23 mouse cellular contexts compared by ENCODE assay signal in the genomic region with DNA sequence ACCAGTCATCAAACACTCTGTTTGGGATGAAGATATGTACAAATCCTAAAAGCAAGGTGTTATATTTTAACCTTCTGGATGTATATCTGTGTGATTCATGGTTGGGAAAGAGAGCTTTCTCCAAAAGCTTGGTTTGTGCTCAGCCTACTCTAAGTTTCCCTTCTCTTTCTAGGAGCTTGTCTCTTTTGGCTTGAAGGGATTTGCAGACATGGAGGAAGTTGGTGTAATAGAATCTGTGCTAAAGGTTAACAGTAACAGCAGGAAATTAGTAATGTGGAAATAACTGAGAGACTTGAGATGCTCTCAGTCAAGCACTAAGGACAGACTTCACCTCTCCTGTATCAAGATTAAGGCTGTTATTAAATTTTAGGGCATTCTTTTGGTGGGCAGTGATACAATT. TPM values are rescaled to one million over a fixed set of nuclear protein-coding genes. Genes with fewer than 3 reads are reported as not detected.
A peak's percentile ranks its signal among the peaks of the same experiment; 100 is the strongest.
DNase-seq lines count a peak whose midpoint lies in the region; ATAC-seq and TF ChIP-seq lines count a peak whose summit lies in the region.
"Had no signal": no experiment of that assay in that cellular context is flagged by ENCODE, and none has a peak within 500 bp of the region (broad histone marks: within the 10 kb centered on the region; RNA-seq: fewer than 3 reads in every experiment).

No protein-coding gene starts in this region.

- H3K9ac ChIP-seq in lung, postnatal 0 days (replicated peaks; ENCODE audit: low read depth): no peak overlapping the region
- H3K9ac ChIP-seq in forebrain, embryonic 13.5 days: no peak overlapping the region
- H3K9ac ChIP-seq: forebrain, postnatal 0 days; heart, embryonic 13.5 days; hindbrain, embryonic 15.5 days had no signal

- H3K27me3 ChIP-seq in lung, postnatal 0 days (replicated peaks; ENCODE audit: insufficient read depth, low read length): no peaks in the 10 kb centered on the region
- no peaks in the 10 kb centered on the region for H3K27me3 ChIP-seq in forebrain, embryonic 13.5 days
- H3K27me3 ChIP-seq: heart, embryonic 13.5 days; hindbrain, embryonic 15.5 days had no signal

- no peaks in the 10 kb centered on the region for H3K4me1 ChIP-seq in lung, postnatal 0 days (ENCODE audit: insufficient read depth, low read depth, low read length)
- H3K4me1 ChIP-seq in forebrain, embryonic 13.5 days: peaks cover 7% of the 10 kb centered on the region

- no peaks in the 10 kb centered on the region for H3K36me3 ChIP-seq in lung, postnatal 0 days (ENCODE audit: insufficient read depth, low read length)
- no peaks in the 10 kb centered on the region for H3K36me3 ChIP-seq in forebrain, embryonic 13.5 days (ENCODE audit: poor library complexity, severe bottlenecking)
- H3K36me3 ChIP-seq: forebrain, embryonic 10.5 days; heart, embryonic 10.5 days; heart, embryonic 13.5 days; hindbrain, embryonic 15.5 days had no signal

- no peak overlapping the region for H3K4me3 ChIP-seq in lung, postnatal 0 days (ENCODE audit: low read depth, low read length)
- no peak overlapping the region for H3K4me3 ChIP-seq in forebrain, embryonic 13.5 days
- H3K4me3 ChIP-seq: forebrain, embryonic 10.5 days; gastrocnemius, adult 2 months; heart, adult 2 months; heart, embryonic 10.5 days; heart, embryonic 13.5 days; hindbrain, embryonic 15.5 days had no signal

- ATAC-seq in lung, postnatal 0 days: no peak
- peak; percentile 75 for ATAC-seq in granulocyte monocyte progenitor cell, adult 5-6 weeks (replicated peaks; ENCODE audit: poor library complexity, severe bottlenecking)
- peak; percentile 61; the same call in 1 of the 2 replicates for ATAC-seq in monocyte, adult 5-6 weeks (replicated peaks; ENCODE audit: insufficient number of reproducible peaks, low FRiP score, low TSS enrichment, poor library complexity, severe bottlenecking)
- no peak for ATAC-seq in forebrain, embryonic 13.5 days
- ATAC-seq: activated CD4-positive, CD25-positive, alpha-beta regulatory T cell, adult 4 months; forebrain, embryonic 14.5 days; forebrain, postnatal 0 days had no signal

- TF ChIP-seq EP300 in lung, postnatal 0 days (IDR thresholded peaks at IDR 0.05): no peak

- no peaks in the 10 kb centered on the region for H3K9me3 ChIP-seq in lung, postnatal 0 days (ENCODE audit: low read length)
- no peaks in the 10 kb centered on the region for H3K9me3 ChIP-seq in forebrain, embryonic 13.5 days (replicated peaks)
- H3K9me3 ChIP-seq: forebrain, embryonic 10.5 days; heart, embryonic 10.5 days; heart, embryonic 13.5 days; hindbrain, embryonic 15.5 days had no signal

- no peak overlapping the region for H3K27ac ChIP-seq in lung, postnatal 0 days (ENCODE audit: low read length)
- H3K27ac ChIP-seq in forebrain, embryonic 13.5 days: no peak overlapping the region
- H3K27ac ChIP-seq: forebrain, embryonic 10.5 days; gastrocnemius, adult 2 months; heart, adult 2 months; heart, embryonic 10.5 days; heart, embryonic 13.5 days; hindbrain, embryonic 15.5 days had no signal

- no peak overlapping the region for H3K4me2 ChIP-seq in lung, postnatal 0 days (replicated peaks; ENCODE audit: low read depth, low read length)
- no peak overlapping the region for H3K4me2 ChIP-seq in forebrain, embryonic 13.5 days
- H3K4me2 ChIP-seq: heart, embryonic 13.5 days; hindbrain, embryonic 15.5 days had no signal

- TF ChIP-seq CTCF in lung, postnatal 0 days (IDR thresholded peaks at IDR 0.05): no peak

- peak; percentile 34 for DNase-seq in lung, postnatal 0 days (ENCODE audit: low spot score)
- no peak for DNase-seq in lung, adult 18-20 months
- DNase-seq in gastrocnemius, adult 8-10 months (ENCODE audit: low spot score in 2 of 2): no peak
- DNase-seq: adrenal gland, postnatal 10 days; adrenal gland, postnatal 36 days; cerebellum, adult 18-20 months; cerebellum, adult 9-10 months; cerebellum, postnatal 14 days; forebrain, postnatal 0 days; gastrocnemius, adult 2 months; gastrocnemius, postnatal 25 days; heart, adult 2 months; heart, postnatal 14 days; heart, postnatal 4 days had no signal

RNA-seq across cellular contexts. Expression of a gene that starts 17.2 kb away (rescaled TPM):
- polyA plus RNA-seq in lung, postnatal 0 days (2015; fragmentation: Nextera tagmentation; extraction: Ambion mirVana): 13.5 and 17.2 TPM in 2 replicates
- total RNA-seq in granulocyte monocyte progenitor cell, adult 5-6 weeks (2014; fragmentation: Nextera tagmentation): not detected in 2 replicates
- not detected in 2 replicates for total RNA-seq in granulocyte monocyte progenitor cell, adult 5-6 weeks (2017)
- 2.9 to 7.0 TPM (median 3.7 TPM) in 3 replicates for total RNA-seq in monocyte, adult 5-6 weeks (2017)
- total RNA-seq in gastrocnemius, adult 8-10 months (2022): under 1 TPM; 0.35 to 0.58 (median 0.44) TPM
- 31.7 and 41.4 TPM in 2 replicates for polyA plus RNA-seq in forebrain, embryonic 13.5 days (2015; fragmentation: Nextera tagmentation; extraction: Ambion mirVana)

Comparison
In these comparisons a context has a peak if more than half of its experiments do, and no peak if none do; other contexts are left out.
1. ATAC-seq: peak in granulocyte monocyte progenitor cell, adult 5-6 weeks (single experiment) and monocyte, adult 5-6 weeks (single experiment); none in lung, postnatal 0 days (single experiment) and forebrain, embryonic 13.5 days (single experiment).